In genomic region chr7:35023251-35023650, GRCm38 (mm10) we compare ENCODE assay signal across 14 mouse cellular contexts.
"Had no signal": no experiment of that assay in that cellular context is flagged by ENCODE, and none has a peak within 500 bp of the region (broad histone marks: within the 10 kb centered on the region; RNA-seq: fewer than 3 reads in every experiment).

No protein-coding gene starts in this region.

- H3K27ac ChIP-seq: kidney, embryonic 15.5 days; limb, embryonic 13.5 days; midbrain, embryonic 10.5 days; neural tube, embryonic 13.5 days; stomach, embryonic 15.5 days had no signal

- ATAC-seq: midbrain, embryonic 16.5 days had no signal

- H3K4me2 ChIP-seq: kidney, embryonic 15.5 days; limb, embryonic 13.5 days; lung, embryonic 14.5 days; neural tube, embryonic 13.5 days; stomach, embryonic 15.5 days had no signal

- H3K36me3 ChIP-seq: neural tube, embryonic 13.5 days; stomach, embryonic 15.5 days had no signal

- DNase-seq: kidney, postnatal 25 days; left cerebral cortex, postnatal 4 days; lung, embryonic 14.5 days; lung, postnatal 10 days; lung, postnatal 4 days; retina, postnatal 1 day; right cerebral cortex, postnatal 14 days; thymus, postnatal 4 days had no signal

- H3K4me3 ChIP-seq: kidney, embryonic 15.5 days; limb, embryonic 13.5 days; midbrain, embryonic 10.5 days; neural tube, embryonic 13.5 days; stomach, embryonic 15.5 days had no signal

- H3K9me3 ChIP-seq: kidney, embryonic 15.5 days; limb, embryonic 13.5 days; midbrain, embryonic 10.5 days; neural tube, embryonic 13.5 days; stomach, embryonic 15.5 days had no signal

- H3K27me3 ChIP-seq: kidney, embryonic 15.5 days; limb, embryonic 13.5 days; neural tube, embryonic 13.5 days; stomach, embryonic 15.5 days had no signal

- H3K4me1 ChIP-seq: kidney, embryonic 15.5 days; limb, embryonic 13.5 days; midbrain, embryonic 10.5 days; stomach, embryonic 15.5 days had no signal

- H3K9ac ChIP-seq: kidney, embryonic 15.5 days; limb, embryonic 13.5 days; lung, embryonic 14.5 days; neural tube, embryonic 13.5 days; stomach, embryonic 15.5 days had no signal
